In genomic region chr1:105685501-105685900, GRCm38 (mm10) we compare ENCODE assay signal across 17 mouse cellular contexts. TPM values are rescaled to one million over a fixed set of nuclear protein-coding genes. Genes with fewer than 3 reads are reported as not detected.
A peak's percentile ranks its signal among the peaks of the same experiment; 100 is the strongest.
DNase-seq lines count a peak whose midpoint lies in the region; ATAC-seq lines count a peak whose summit lies in the region.
"Had no signal": no experiment of that assay in that cellular context is flagged by ENCODE, and none has a peak within 500 bp of the region (broad histone marks: within the 10 kb centered on the region; RNA-seq: fewer than 3 reads in every experiment).

No protein-coding gene starts in this region.

- ATAC-seq in frontal cortex, adult (ENCODE audit: low TSS enrichment), result peak; percentile 92
- ATAC-seq: forebrain, embryonic 14.5 days; forebrain, embryonic 16.5 days had no signal

- DNase-seq in frontal cortex, postnatal 10 days (ENCODE audit: low spot score in 2 of 2), result no peak
- DNase-seq in right cerebral cortex, postnatal 25 days, result peak; percentile 15
- no peak for DNase-seq in right cerebral cortex, postnatal 10 days (ENCODE audit: low spot score in 2 of 2)
- DNase-seq in telencephalon, adult 2 months (ENCODE audit: low read depth, low spot score), result peak; percentile 15
- no peak for DNase-seq in heart, adult 8-10 months (ENCODE audit: low spot score)
- DNase-seq: adrenal gland, adult 2 months; adrenal gland, postnatal 10 days; adrenal gland, postnatal 25 days; cerebellum, adult 11-12 months; cerebellum, adult 2 months; cerebellum, adult 9-11 months; cerebellum, postnatal 14 days; cerebellum, postnatal 36 days; embryo, embryonic 11 days had no signal

RNA-seq across cellular contexts. Expression of gene Relch, which starts 21.8 kb away (rescaled TPM):
- total RNA-seq in heart, adult 8-10 months (2022), result 10 to 100 TPM; 17.6 to 21.4 (median 19.2) TPM

RNA-seq across cellular contexts. Expression of gene Pign, which starts 22.0 kb away (rescaled TPM):
- total RNA-seq in heart, adult 8-10 months (2022), result 10 to 100 TPM; 12.4 to 18.4 (median 13.8) TPM

Comparison
In these comparisons a context has a peak if more than half of its experiments do, and no peak if none do; other contexts are left out.
1. DNase-seq: peak in right cerebral cortex, postnatal 25 days (single experiment) and telencephalon, adult 2 months (single experiment); none in frontal cortex, postnatal 10 days (0 of 2), right cerebral cortex, postnatal 10 days (0 of 2) and heart, adult 8-10 months (single experiment).